In the genomic region with DNA sequence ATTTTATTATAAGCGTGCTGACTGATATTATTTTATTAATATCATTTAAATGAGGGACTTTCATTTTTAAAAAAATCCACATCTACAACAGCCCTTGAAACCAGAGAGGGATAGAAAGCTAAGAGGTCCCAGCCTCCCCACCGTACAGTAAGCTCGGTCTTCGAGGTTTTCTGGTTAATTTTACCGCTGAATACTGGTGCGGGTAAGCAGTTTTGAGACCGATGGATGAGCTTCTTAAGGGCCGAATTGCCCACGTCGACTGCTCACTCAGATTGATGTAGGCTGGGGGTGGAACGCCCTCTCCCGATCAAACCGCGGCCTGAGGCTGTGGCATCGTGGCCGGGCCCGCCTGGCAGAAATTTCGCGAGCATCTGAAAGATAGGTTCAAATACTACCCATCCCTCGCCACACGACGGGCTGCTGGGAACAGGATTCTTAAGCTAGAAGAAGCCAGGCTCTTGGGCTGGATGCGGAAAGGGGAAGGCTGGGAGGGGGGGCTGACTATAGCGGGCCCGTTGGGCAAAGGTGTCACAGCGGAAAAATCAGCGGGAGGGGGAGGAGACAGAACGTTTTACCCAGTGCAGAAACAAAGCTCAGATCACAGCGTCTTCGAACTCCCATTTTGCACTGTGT, we compare ENCODE assay signal across 9 mouse cellular contexts. TPM values are rescaled to one million over a fixed set of nuclear protein-coding genes. Genes with fewer than 3 reads are reported as not detected.
DNase-seq lines count a peak whose midpoint lies in the region; ATAC-seq and TF ChIP-seq lines count a peak whose summit lies in the region.
"Had no signal": no experiment of that assay in that cellular context is flagged by ENCODE, and none has a peak within 500 bp of the region (broad histone marks: within the 10 kb centered on the region; RNA-seq: fewer than 3 reads in every experiment).

No protein-coding gene starts in this region.

- no peak for DNase-seq in heart, adult 2 months
- no peak for DNase-seq in heart, postnatal 25 days (ENCODE audit: low spot score)
- peak; percentile 23 for DNase-seq in ES-CJ7 (ENCODE audit: low read depth, low spot score)
- DNase-seq in forebrain, embryonic 10.5 days (ENCODE audit: extremely low spot score, low spot score): peak; percentile 27
- DNase-seq in c-Kit-positive CD71-positive TER-119-positive erythroid progenitor cells, embryonic 14.5 days (ENCODE audit: low spot score): no peak
- DNase-seq in ovary, postnatal 10 days (ENCODE audit: low spot score): no peak

- intact Hi-C loops in heart, adult 2 months (cut with DNase I): loop anchor here (1.0 to 10.0 kb wide), 2 partner anchors 14 to 201 kb away; no protein-coding TSS in a partner anchor
- intact Hi-C loops in heart, postnatal 25 days (cut with DNase I): loop anchor here (2.0 kb wide), 1 partner anchor 45 kb away; no protein-coding TSS in a partner anchor

- H3K79me2 ChIP-seq in heart, adult 2 months (replicated peaks; ENCODE audit: control insufficient read depth, insufficient read depth, low read length): no peaks in the 10 kb centered on the region

- H3K9me3 ChIP-seq in forebrain, embryonic 10.5 days: no peaks in the 10 kb centered on the region
- H3K9me3 ChIP-seq in lung, embryonic 15.5 days: no peaks in the 10 kb centered on the region

- peak overlapping the region; percentile 96 for H3K4me2 ChIP-seq in lung, embryonic 15.5 days

- H3K27me3 ChIP-seq in heart, adult 2 months (ENCODE audit: control insufficient read depth, insufficient read depth, low read length): peaks cover 4% of the 10 kb centered on the region; the same call in 1 of the 2 replicates
- peaks cover 85% of the 10 kb centered on the region for H3K27me3 ChIP-seq in forebrain, embryonic 10.5 days (ENCODE audit: poor library complexity, severe bottlenecking)
- H3K27me3 ChIP-seq in lung, embryonic 15.5 days: peaks cover 75% of the 10 kb centered on the region

- H3K36me3 ChIP-seq in heart, adult 2 months (ENCODE audit: control insufficient read depth, insufficient read depth, low read length): no peaks in the 10 kb centered on the region
- H3K36me3 ChIP-seq in forebrain, embryonic 10.5 days (replicated peaks): no peaks in the 10 kb centered on the region
- no peaks in the 10 kb centered on the region for H3K36me3 ChIP-seq in lung, embryonic 15.5 days
- H3K36me3 ChIP-seq: G1E had no signal

- H3K9ac ChIP-seq in heart, adult 2 months (ENCODE audit: low read depth, low read length): no peak overlapping the region; the same call in 1 of the 2 replicates
- H3K9ac ChIP-seq in lung, embryonic 15.5 days: no peak overlapping the region

- ATAC-seq in lung, embryonic 15.5 days (ENCODE audit: borderline replicate concordance, extremely low read depth, low FRiP score, low TSS enrichment): no peak
- ATAC-seq in frontal cortex, adult (ENCODE audit: low TSS enrichment): no peak

- peaks cover 7% of the 10 kb centered on the region; the same call in 1 of the 2 replicates for H3K4me1 ChIP-seq in heart, adult 2 months (ENCODE audit: control insufficient read depth, insufficient read depth, low read length)
- peaks cover 54% of the 10 kb centered on the region for H3K4me1 ChIP-seq in forebrain, embryonic 10.5 days
- H3K4me1 ChIP-seq in lung, embryonic 15.5 days: peaks cover 25% of the 10 kb centered on the region

- H3K27ac ChIP-seq in heart, adult 2 months: peak overlapping the region; percentile 43
- H3K27ac ChIP-seq in forebrain, embryonic 10.5 days: no peak overlapping the region
- no peak overlapping the region for H3K27ac ChIP-seq in lung, embryonic 15.5 days

- WGBS in heart, adult 2 months: 14% methylated on average over 30 of the region's 30 CpGs
- WGBS in forebrain, embryonic 10.5 days: 3% methylated on average over 30 of the region's 30 CpGs
- 7% methylated on average over 30 of the region's 30 CpGs for WGBS in lung, embryonic 15.5 days

- TF ChIP-seq CTCF in heart, adult 2 months (IDR thresholded peaks at IDR 0.05): no peak

- no peak for TF ChIP-seq POLR2A in heart, adult 2 months (IDR thresholded peaks at IDR 0.05; ENCODE audit: insufficient read depth, low read depth, low read length)

- H3K4me3 ChIP-seq in heart, adult 2 months: 0 out of 2 replicates have a peak overlapping the region, but pooled peaks have one; percentile 24
- H3K4me3 ChIP-seq in forebrain, embryonic 10.5 days: peak overlapping the region; percentile 61
- no peak overlapping the region for H3K4me3 ChIP-seq in lung, embryonic 15.5 days

- TF ChIP-seq EP300 in heart, adult 2 months (IDR thresholded peaks at IDR 0.05; ENCODE audit: insufficient read depth, low read depth, low read length): no peak

RNA-seq across cellular contexts. Expression of a gene that starts 2.5 kb away (rescaled TPM):
- 10 to 100 TPM; 77.9 to 91.6 TPM for total RNA-seq in heart, adult 2 months (2021)
- 30.1 and 40.7 TPM in 2 replicates for polyA plus RNA-seq in heart, adult 2 months (2012; rRNA removed)
- total RNA-seq in heart, postnatal 25 days (2021): 10 to 100 TPM; 67.0 to 70.7 TPM
- polyA plus RNA-seq in forebrain, embryonic 10.5 days (2016; fragmentation: Nextera tagmentation; extraction: Ambion mirVana): 2.9 and 8.1 TPM in 2 replicates
- 6.5 and 11.0 TPM in 2 replicates for polyA plus RNA-seq in lung, embryonic 15.5 days (2015; fragmentation: Nextera tagmentation; extraction: Ambion mirVana)

RNA-seq across cellular contexts. Expression of a gene that starts 47.6 kb away (rescaled TPM):
- total RNA-seq in heart, adult 2 months (2021): not detected
- 0.23 and 0.33 TPM in 2 replicates for polyA plus RNA-seq in heart, adult 2 months (2012; rRNA removed)
- total RNA-seq in heart, postnatal 25 days (2021): not detected
- polyA plus RNA-seq in forebrain, embryonic 10.5 days (2016; fragmentation: Nextera tagmentation; extraction: Ambion mirVana): not detected in 2 replicates
- polyA plus RNA-seq in lung, embryonic 15.5 days (2015; fragmentation: Nextera tagmentation; extraction: Ambion mirVana): not detected in 2 replicates
- polyA plus RNA-seq: G1E had no signal

Comparison
In these comparisons a context has a peak if more than half of its experiments do, and no peak if none do; other contexts are left out.
1. DNase-seq: peak in ES-CJ7 (single experiment) and forebrain, embryonic 10.5 days (single experiment); none in heart, adult 2 months (0 of 2), heart, postnatal 25 days (single experiment), c-Kit-positive CD71-positive TER-119-positive erythroid progenitor cells, embryonic 14.5 days (single experiment) and ovary, postnatal 10 days (single experiment).